Mouse (Mus musculus) hindbrain, embryonic 10.5 days (tissue): ENCODE results near the gene Pcbp1. TPM values are rescaled to one million over a fixed set of nuclear protein-coding genes. Genes with fewer than 3 reads are reported as not detected.
"Not testable (repeated sequence)": the region's sequence is repeated elsewhere in the genome, so short reads cannot be mapped to it uniquely, and the experiment has no call there.

Experiments used
- DNase-seq: peaks from one replicate; pipeline ENCODE4 v3.0.0-alpha.2; 2017; ENCODE audit warnings: low spot score
- H3K27ac ChIP-seq: fragments of 300-500 bp; sonication (generic); 2 replicates; pipeline ENCODE4 v1.5.1; 2016; ENCODE audit warnings: mild to moderate bottlenecking, moderate library complexity
- H3K27me3 ChIP-seq: fragments of 300-500 bp; sonication (generic); 2 replicates; pipeline ENCODE4 v1.6.1; 2016; ENCODE audit warnings: mild to moderate bottlenecking; ENCODE audit not compliant: poor library complexity, insufficient read depth, severe bottlenecking
- H3K36me3 ChIP-seq: fragments of 300-500 bp; sonication (generic); 2 replicates; pipeline ENCODE4 v1.6.1; 2016; ENCODE audit warnings: mild to moderate bottlenecking, moderate library complexity
- H3K4me1 ChIP-seq: fragments of 300-500 bp; sonication (generic); replicated peaks from 2 replicates; pipeline ENCODE4 v1.6.1; 2016; ENCODE audit warnings: mild to moderate bottlenecking
- H3K4me3 ChIP-seq: fragments of 300-500 bp; sonication (generic); 2 replicates; pipeline ENCODE4 v1.5.1; 2016; ENCODE audit warnings: mild to moderate bottlenecking, moderate library complexity
- H3K9me3 ChIP-seq: fragments of 300-500 bp; sonication (generic); 2 replicates; pipeline ENCODE4 v1.6.1; 2016; ENCODE audit warnings: mild to moderate bottlenecking, moderate library complexity
- WGBS: fragments of 180-500 bp; shearing (Covaris S2); methylation state at CpG from one replicate; pipeline ENCODE4 v1.1.7; 2016; 5-methylcytosine and 5-hydroxymethylcytosine counted together
- polyA plus RNA-seq: library from polyadenylated mRNA; unstranded; fragments of >200 nt; fragmentation: Nextera tagmentation; extraction: Ambion mirVana; gene quantifications from 2 replicates; pipeline ENCODE4 v1.2.1, GENCODE M21; 2016

Pcbp1 gene
- 478 and 520 TPM in 2 replicates for polyA plus RNA-seq

DNA sequence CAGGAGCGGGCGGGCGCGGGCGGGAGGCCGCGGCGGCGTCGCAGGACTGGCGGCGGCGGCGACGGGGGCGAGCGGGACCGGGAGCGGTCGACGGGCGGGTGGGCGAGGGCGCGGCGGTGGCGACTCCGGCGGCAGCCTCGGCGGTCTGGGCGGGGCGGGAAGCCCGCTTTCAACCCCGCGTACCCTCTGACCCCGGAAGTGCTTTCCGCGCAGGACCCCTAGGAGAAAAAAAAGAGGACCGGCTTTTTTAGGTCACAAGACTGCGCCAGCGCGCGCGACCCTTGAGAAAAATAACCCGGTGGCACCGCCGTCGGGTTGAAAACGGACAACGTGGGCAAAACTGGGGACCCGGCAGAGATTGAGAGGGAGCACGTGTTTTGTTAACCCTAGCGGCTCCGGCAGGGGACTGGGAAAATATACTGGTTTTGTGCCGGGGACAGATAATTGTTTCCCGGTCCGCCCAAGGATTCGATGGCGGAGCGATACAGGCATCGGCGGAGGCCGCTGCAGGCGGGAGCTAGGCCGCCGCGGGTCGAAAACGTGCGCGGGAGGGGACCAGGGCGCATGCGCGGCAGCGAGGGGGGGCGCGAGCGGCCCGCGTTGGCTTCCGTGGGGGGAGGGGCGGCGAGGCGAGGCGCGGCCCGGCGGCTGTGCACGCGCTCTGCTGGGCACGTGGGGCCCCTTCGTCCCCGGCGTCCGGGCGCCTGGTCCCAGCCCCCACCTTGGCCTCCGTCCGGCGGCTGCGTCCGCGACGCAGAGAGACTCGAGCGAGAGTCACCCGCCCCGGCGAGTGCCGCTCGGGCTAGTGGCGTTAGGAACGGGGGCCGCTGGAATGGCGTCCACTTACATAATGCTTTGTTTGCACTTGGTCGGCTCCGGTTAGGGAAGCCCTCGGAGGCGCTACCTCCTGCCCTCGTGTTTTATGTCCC, at the start of gene Pcbp1:
TSS of gene Pcbp1 (minus strand) at position 290 of the 929 bp plus-strand sequence.
- Histone ChIP-seq H3K27me3 (no peaks in the 10 kb centered on the region), H3K27ac (peak within 1 kb of the TSS; percentile 99), H3K9me3 (no peaks in the 10 kb centered on the region), H3K36me3 (peaks cover 48% of the 10 kb centered on the region), H3K4me3 (peak within 1 kb of the TSS; percentile 96), H3K4me1 (peaks cover 28% of the 10 kb centered on the region)
- WGBS, result under 1% methylated on average over 120 of the region's 120 CpGs
- peak; percentile 94 for DNase-seq

GRCm38 (mm10) chr6:86574495-86574894, 48.4 kb upstream of the Pcbp1 start:
- Histone ChIP-seq H3K27me3 (no peaks in the 10 kb centered on the region), H3K4me1 (0 out of 2 replicates have a peak, but pooled peaks cover 4% of the 10 kb centered on the region), H3K27ac (no peak overlapping the region), H3K9me3 (no peaks in the 10 kb centered on the region), H3K36me3 (no peaks in the 10 kb centered on the region), H3K4me3 (no peak overlapping the region)
- no peak for DNase-seq
- 88% methylated on average over 3 of the region's 3 CpGs for WGBS

- no peaks in the 10 kb centered on the region for H3K4me1 ChIP-seq
- H3K36me3 ChIP-seq, result peaks cover 13% of the 10 kb centered on the region
- H3K27ac ChIP-seq, result no peak overlapping the region
- H3K27me3 ChIP-seq, result no peaks in the 10 kb centered on the region
- H3K9me3 ChIP-seq, result no peaks in the 10 kb centered on the region
- DNase-seq, result no peak
- 59% methylated on average over 9 of the region's 9 CpGs for WGBS
- no peak overlapping the region for H3K4me3 ChIP-seq
Measured at GRCm38 (mm10) chr6:86570830-86571229, 44.7 kb upstream of the Pcbp1 start.

GRCm38 (mm10) chr6:86569461-86569820, 43.3 kb upstream of the Pcbp1 start:
- Histone ChIP-seq H3K4me3 (no peak overlapping the region), H3K4me1 (no peaks in the 10 kb centered on the region), H3K36me3 (peaks cover 26% of the 10 kb centered on the region), H3K27me3 (no peaks in the 10 kb centered on the region), H3K27ac (no peak overlapping the region), H3K9me3 (no peaks in the 10 kb centered on the region)
- 90% methylated on average over 3 of the region's 3 CpGs for WGBS
- DNase-seq, result no peak

DNA sequence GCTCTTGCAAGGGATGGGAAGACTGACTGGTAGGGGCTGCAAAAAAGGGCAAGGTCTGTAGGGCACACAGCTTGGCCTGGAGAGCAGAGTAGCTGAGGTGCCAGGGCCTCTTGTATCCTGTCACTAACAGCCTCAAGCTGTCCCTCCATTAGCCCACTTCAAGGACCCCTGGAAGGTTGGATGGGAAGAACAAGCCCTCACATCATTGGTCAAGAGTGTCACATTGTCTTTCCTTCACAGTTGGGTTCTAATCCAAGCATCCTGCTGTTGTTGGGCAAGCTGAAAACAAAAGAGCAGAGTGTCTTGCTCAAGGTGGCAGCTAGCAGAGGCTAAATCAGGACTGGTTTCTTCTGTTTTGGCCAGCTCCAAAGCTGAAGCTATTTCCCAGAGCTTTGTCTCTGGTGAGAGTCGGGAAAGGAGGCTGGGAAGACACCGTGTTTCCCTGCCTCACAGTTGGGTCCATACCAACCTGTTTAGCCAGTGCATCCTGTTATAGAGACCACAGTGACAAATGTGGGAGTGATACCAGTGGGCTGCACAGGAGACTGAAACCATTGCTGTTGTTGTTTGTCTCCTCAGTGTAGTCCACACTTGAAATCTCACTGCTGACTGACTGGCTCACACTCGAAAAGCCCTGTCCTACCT, 42.8 kb upstream of the Pcbp1 start:
- no peak overlapping the region for H3K27ac ChIP-seq
- no peak for DNase-seq
- no peaks in the 10 kb centered on the region for H3K9me3 ChIP-seq

GRCm38 (mm10) chr6:86565782-86566181, 39.7 kb upstream of the Pcbp1 start:
- 93% methylated on average over 2 of the region's 2 CpGs for WGBS
- Histone ChIP-seq H3K4me1 (no peaks in the 10 kb centered on the region), H3K4me3 (no peak overlapping the region), H3K9me3 (no peaks in the 10 kb centered on the region), H3K36me3 (peaks cover 60% of the 10 kb centered on the region), H3K27ac (no peak overlapping the region), H3K27me3 (no peaks in the 10 kb centered on the region)
- DNase-seq, result no peak

More for the DNA sequence above, 42.8 kb upstream of the Pcbp1 start:
- H3K27me3 ChIP-seq, result no peaks in the 10 kb centered on the region
- peaks cover 31% of the 10 kb centered on the region for H3K36me3 ChIP-seq
- WGBS, result 42% methylated on average over 3 of the region's 3 CpGs
- H3K4me1 ChIP-seq, result no peaks in the 10 kb centered on the region
- H3K4me3 ChIP-seq, result no peak overlapping the region

- WGBS, result 83% methylated on average over 1 of the region's 1 CpGs
- not testable (repeated sequence) for DNase-seq, H3K27me3 ChIP-seq, H3K4me3 ChIP-seq, H3K27ac ChIP-seq, H3K9me3 ChIP-seq, H3K4me1 ChIP-seq
- peaks cover 91% of the 10 kb centered on the region for H3K36me3 ChIP-seq
Measured at GRCm38 (mm10) chr6:86557182-86557581, 31.1 kb upstream of the Pcbp1 start.

GRCm38 (mm10) chr6:86556345-86557058, 30.4 kb upstream of the Pcbp1 start:
- H3K36me3 ChIP-seq, result peaks cover 91% of the 10 kb centered on the region
- WGBS, result 92% methylated on average over 3 of the region's 3 CpGs
- H3K4me3 ChIP-seq, result no peak overlapping the region

DNA sequence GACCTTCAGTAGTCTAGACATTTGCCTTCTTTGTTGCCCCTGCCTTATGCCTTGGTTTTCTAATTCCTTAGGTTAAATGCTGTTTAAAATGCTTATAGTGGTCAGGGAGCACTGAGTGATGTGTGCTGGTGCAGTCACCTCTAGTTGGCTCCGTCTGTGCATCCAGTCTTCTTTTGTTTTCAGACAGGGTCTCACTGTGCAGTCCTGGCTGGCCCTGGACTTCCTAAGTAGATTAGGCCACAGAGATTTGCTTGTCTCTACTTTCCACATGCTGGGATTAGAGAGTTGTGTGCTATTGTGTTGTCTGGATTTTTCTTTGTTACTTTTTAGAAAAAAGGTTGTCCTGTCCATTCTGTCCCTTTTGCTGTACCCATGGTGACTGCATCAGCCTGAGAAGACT, 24.5 kb upstream of the Pcbp1 start:
- no peaks in the 10 kb centered on the region for H3K9me3 ChIP-seq
- no peak overlapping the region for H3K4me3 ChIP-seq
- H3K4me1 ChIP-seq, result no peaks in the 10 kb centered on the region
- no peaks in the 10 kb centered on the region for H3K27me3 ChIP-seq
- no peak for DNase-seq
- H3K36me3 ChIP-seq, result peaks cover 96% of the 10 kb centered on the region
- no peak overlapping the region for H3K27ac ChIP-seq
- WGBS, result 84% methylated on average over 1 of the region's 1 CpGs

More at GRCm38 (mm10) chr6:86556345-86557058, 30.4 kb upstream of the Pcbp1 start:
- DNase-seq, result no peak
- Histone ChIP-seq H3K27ac (no peak overlapping the region), H3K4me1 (no peaks in the 10 kb centered on the region), H3K9me3 (no peaks in the 10 kb centered on the region), H3K27me3 (no peaks in the 10 kb centered on the region)

DNA sequence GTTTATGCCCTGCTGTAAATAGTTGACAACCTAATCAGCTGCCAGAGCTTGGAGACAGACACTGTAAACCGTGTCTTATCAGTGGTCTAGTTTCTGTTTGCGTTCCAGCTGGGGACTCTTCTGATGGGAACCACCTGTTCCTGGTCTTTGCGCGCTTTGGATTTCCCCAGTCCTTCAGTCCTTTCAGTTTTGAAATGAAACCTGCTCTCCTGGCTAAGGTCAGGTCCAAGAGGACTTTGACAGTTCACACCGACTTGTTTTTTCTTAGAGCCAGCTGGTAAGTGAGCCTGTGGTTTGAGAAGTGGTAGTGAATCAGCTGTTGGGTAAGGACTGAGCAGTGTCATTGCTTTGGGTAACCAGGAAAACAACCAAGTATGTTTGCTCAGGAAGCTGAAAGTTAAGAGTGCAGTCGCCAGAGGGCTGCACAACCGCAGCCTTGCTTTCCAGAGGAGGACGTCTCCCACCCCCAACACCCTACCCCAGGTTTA, 21.8 kb upstream of the Pcbp1 start:
- no peaks in the 10 kb centered on the region for H3K9me3 ChIP-seq
- no peak overlapping the region for H3K4me3 ChIP-seq
- 89% methylated on average over 8 of the region's 8 CpGs for WGBS
- no peak overlapping the region for H3K27ac ChIP-seq
- DNase-seq, result no peak
- peaks cover 97% of the 10 kb centered on the region for H3K36me3 ChIP-seq
- no peaks in the 10 kb centered on the region for H3K27me3 ChIP-seq
- H3K4me1 ChIP-seq, result no peaks in the 10 kb centered on the region

- DNase-seq, result no peak
- Histone ChIP-seq H3K27ac (no peak overlapping the region), H3K9me3 (no peaks in the 10 kb centered on the region), H3K4me3 (no peak overlapping the region), H3K27me3 (no peaks in the 10 kb centered on the region), H3K4me1 (no peaks in the 10 kb centered on the region), H3K36me3 (peaks cover 96% of the 10 kb centered on the region)
- 89% methylated on average over 1 of the region's 1 CpGs for WGBS
Measured at GRCm38 (mm10) chr6:86547228-86547755, 21.2 kb upstream of the Pcbp1 start.

DNA sequence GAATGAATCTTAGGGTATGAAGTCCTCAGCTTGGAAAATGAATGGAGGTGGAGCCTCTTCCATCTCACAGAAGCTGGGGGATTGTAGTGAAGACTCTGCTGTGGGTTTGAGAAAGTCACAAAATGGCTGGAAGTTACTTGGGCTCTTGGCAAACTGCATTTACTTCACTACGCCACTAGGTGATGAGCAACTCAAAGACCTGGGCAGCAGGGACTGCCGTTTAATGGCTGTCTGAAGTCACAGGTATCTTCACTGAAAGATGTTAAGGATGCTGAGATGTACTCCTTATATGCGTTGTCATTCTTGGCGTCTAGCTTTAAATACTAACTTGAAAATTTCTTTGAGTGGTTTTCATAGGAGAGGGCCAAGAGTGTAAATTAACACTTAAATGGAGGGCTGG, 19.1 kb upstream of the Pcbp1 start:
- Histone ChIP-seq H3K36me3 (peaks cover 96% of the 10 kb centered on the region), H3K4me1 (no peaks in the 10 kb centered on the region), H3K27me3 (no peaks in the 10 kb centered on the region), H3K9me3 (no peaks in the 10 kb centered on the region), H3K27ac (no peak overlapping the region), H3K4me3 (no peak overlapping the region)
- DNase-seq, result no peak
- 62% methylated on average over 4 of the region's 4 CpGs for WGBS
